Mouse (Mus musculus) telencephalon, adult 2 months (tissue): ENCODE measurements around the gene Mief2.

Experiments used
- DNase-seq: peaks from one replicate; pipeline ENCODE4 v3.0.0-alpha.2; 2011; ENCODE audit warnings: low read depth, low spot score

Gene Mief2

GRCm38 (mm10) chr11:60776829-60777740, 48.9 kb downstream of the Mief2 start, which contains the start of the genes Top3a and Smcr8:
Gene Top3a (minus strand): TSS chr11:60777365.
Gene Smcr8 (plus strand): TSS chr11:60777524.
- peak; percentile 96 for DNase-seq

DNA sequence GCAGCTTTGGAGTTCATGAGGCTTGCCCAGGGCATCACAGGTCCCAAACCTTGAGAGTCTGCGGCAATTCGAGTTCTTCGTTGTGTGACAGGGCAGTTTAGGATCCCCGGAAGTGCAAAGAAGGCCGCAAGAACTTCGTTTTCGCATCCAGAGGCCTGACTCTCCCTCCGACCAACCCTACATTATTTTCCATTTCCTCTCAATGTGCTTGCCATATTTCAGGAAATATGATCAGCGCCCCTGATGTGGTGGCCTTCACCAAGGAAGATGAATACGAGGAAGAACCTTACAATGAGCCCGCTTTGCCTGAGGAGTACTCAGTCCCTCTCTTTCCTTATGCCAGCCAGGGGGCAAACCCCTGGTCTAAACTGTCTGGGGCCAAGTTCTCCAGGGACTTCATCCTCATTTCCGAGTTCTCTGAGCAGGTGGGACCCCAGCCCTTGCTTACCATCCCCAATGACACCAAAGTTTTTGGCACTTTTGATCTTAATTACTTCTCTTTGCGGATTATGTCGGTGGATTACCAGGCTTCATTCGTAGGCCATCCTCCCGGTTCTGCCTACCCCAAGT, 49.7 kb downstream of the Mief2 start:
- no peak for DNase-seq

GRCm38 (mm10) chr11:60779673-60780189, 51.5 kb downstream of the Mief2 start:
- no peak for DNase-seq
